ENCODE assay signal across 12 mouse cellular contexts in the genomic region with DNA sequence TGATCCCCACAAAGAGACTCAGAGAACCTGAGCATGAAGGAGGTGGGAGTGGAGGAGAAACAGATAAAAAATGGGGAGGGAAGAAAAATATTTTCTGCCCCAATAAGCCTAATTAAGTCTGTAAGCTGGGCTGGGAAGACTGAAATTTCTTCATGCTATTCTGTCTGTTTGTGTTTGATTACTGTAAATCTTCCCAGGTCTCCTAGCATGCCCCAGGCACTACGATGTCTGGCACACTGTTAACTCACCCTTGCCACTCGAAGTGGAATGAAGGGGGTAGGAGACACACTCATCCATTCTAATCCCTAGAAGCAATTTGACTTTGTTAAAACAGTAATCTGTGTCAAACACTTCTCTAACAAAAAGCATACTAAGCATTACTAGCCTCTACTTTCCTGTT. TPM values are rescaled to one million over a fixed set of nuclear protein-coding genes. Genes with fewer than 3 reads are reported as not detected.
A peak's percentile ranks its signal among the peaks of the same experiment; 100 is the strongest.
DNase-seq lines count a peak whose midpoint lies in the region; ATAC-seq and TF ChIP-seq lines count a peak whose summit lies in the region.
"Had no signal": no experiment of that assay in that cellular context is flagged by ENCODE, and none has a peak within 500 bp of the region (broad histone marks: within the 10 kb centered on the region; RNA-seq: fewer than 3 reads in every experiment).

No protein-coding gene starts in this region.

- TF ChIP-seq CTCF in kidney, postnatal 0 days (IDR thresholded peaks at IDR 0.05; ENCODE audit: low read depth): no peak

- 26% methylated on average over 2 of the region's 2 CpGs for WGBS in kidney, postnatal 0 days
- WGBS in forebrain, embryonic 14.5 days: 12% methylated on average over 2 of the region's 2 CpGs
- WGBS in hindbrain, embryonic 16.5 days: 22% methylated on average over 2 of the region's 2 CpGs
- WGBS in neural tube, embryonic 14.5 days: 30% methylated on average over 2 of the region's 2 CpGs

- no peak overlapping the region for H3K4me2 ChIP-seq in kidney, postnatal 0 days (ENCODE audit: low read length)
- H3K4me2 ChIP-seq in forebrain, embryonic 14.5 days (ENCODE audit: low read length): no peak overlapping the region
- H3K4me2 ChIP-seq in hindbrain, embryonic 16.5 days (ENCODE audit: low read length): peak overlapping the region; percentile 33; the same call in 1 of the 2 replicates
- peak overlapping the region; percentile 21; the same call in 1 of the 2 replicates for H3K4me2 ChIP-seq in neural tube, embryonic 14.5 days (ENCODE audit: low read depth, low read length)
- H3K4me2 ChIP-seq: limb, embryonic 13.5 days had no signal

- H3K27me3 ChIP-seq in kidney, postnatal 0 days (ENCODE audit: insufficient read depth, low read length): no peaks in the 10 kb centered on the region
- no peaks in the 10 kb centered on the region for H3K27me3 ChIP-seq in forebrain, embryonic 14.5 days (replicated peaks; ENCODE audit: control insufficient read depth, insufficient read depth, low read length)
- no peaks in the 10 kb centered on the region for H3K27me3 ChIP-seq in hindbrain, embryonic 16.5 days (replicated peaks; ENCODE audit: control insufficient read depth, insufficient read depth, low read length)
- H3K27me3 ChIP-seq in neural tube, embryonic 14.5 days (ENCODE audit: control insufficient read depth, insufficient read depth, low read length): no peaks in the 10 kb centered on the region
- H3K27me3 ChIP-seq: limb, embryonic 13.5 days had no signal

- no peak for ATAC-seq in kidney, postnatal 0 days (replicated peaks; ENCODE audit: low FRiP score, low read depth)
- no peak for ATAC-seq in forebrain, embryonic 14.5 days
- ATAC-seq in hindbrain, embryonic 16.5 days: no peak
- ATAC-seq in neural tube, embryonic 14.5 days (ENCODE audit: low read depth): no peak
- no peak for ATAC-seq in megakaryocyte-erythroid progenitor cell, adult 5-6 weeks (replicated peaks; ENCODE audit: low FRiP score, low TSS enrichment, poor library complexity, severe bottlenecking)

- no peak overlapping the region for H3K9ac ChIP-seq in kidney, postnatal 0 days (ENCODE audit: low read depth, low read length)
- peak overlapping the region; percentile 6; the same call in 1 of the 2 replicates for H3K9ac ChIP-seq in forebrain, embryonic 14.5 days (ENCODE audit: low read length)
- peak overlapping the region; percentile 22; the same call in 1 of the 2 replicates for H3K9ac ChIP-seq in hindbrain, embryonic 16.5 days (ENCODE audit: low read depth, low read length)
- H3K9ac ChIP-seq in neural tube, embryonic 14.5 days (replicated peaks; ENCODE audit: low read depth, low read length): no peak overlapping the region
- H3K9ac ChIP-seq: limb, embryonic 13.5 days had no signal

- 0 out of 2 replicates have a peak, but pooled peaks cover 19% of the 10 kb centered on the region for H3K4me1 ChIP-seq in kidney, postnatal 0 days (replicated peaks; ENCODE audit: insufficient read depth, low read length)
- H3K4me1 ChIP-seq in forebrain, embryonic 14.5 days (ENCODE audit: control insufficient read depth, insufficient read depth, low read length): peaks cover 17% of the 10 kb centered on the region
- peaks cover 25% of the 10 kb centered on the region for H3K4me1 ChIP-seq in hindbrain, embryonic 16.5 days (ENCODE audit: control insufficient read depth, insufficient read depth, low read depth, low read length)
- H3K4me1 ChIP-seq in neural tube, embryonic 14.5 days (ENCODE audit: control insufficient read depth, insufficient read depth, low read length): peaks cover 19% of the 10 kb centered on the region; the same call in 1 of the 2 replicates

- peak overlapping the region; percentile 44; the same call in 1 of the 2 replicates for H3K27ac ChIP-seq in kidney, postnatal 0 days
- peak overlapping the region; percentile 58; the same call in 1 of the 2 replicates for H3K27ac ChIP-seq in forebrain, embryonic 14.5 days (ENCODE audit: low read depth, low read length)
- H3K27ac ChIP-seq in hindbrain, embryonic 16.5 days (ENCODE audit: low read depth, low read length): peak overlapping the region; percentile 72
- peak overlapping the region; percentile 62 for H3K27ac ChIP-seq in neural tube, embryonic 14.5 days (ENCODE audit: low read depth, low read length)
- H3K27ac ChIP-seq: limb, embryonic 13.5 days had no signal

- no peaks in the 10 kb centered on the region for H3K36me3 ChIP-seq in kidney, postnatal 0 days (ENCODE audit: insufficient read depth, low read length)
- H3K36me3 ChIP-seq in forebrain, embryonic 14.5 days (ENCODE audit: control insufficient read depth, insufficient read depth, low read length): no peaks in the 10 kb centered on the region
- no peaks in the 10 kb centered on the region for H3K36me3 ChIP-seq in hindbrain, embryonic 16.5 days (ENCODE audit: control insufficient read depth, insufficient read depth, low read length)
- H3K36me3 ChIP-seq in neural tube, embryonic 14.5 days (ENCODE audit: control insufficient read depth, insufficient read depth, low read length): no peaks in the 10 kb centered on the region
- H3K36me3 ChIP-seq: limb, embryonic 13.5 days had no signal

- no peak overlapping the region for H3K4me3 ChIP-seq in kidney, postnatal 0 days (replicated peaks; ENCODE audit: low read depth, low read length)
- H3K4me3 ChIP-seq in forebrain, embryonic 14.5 days (ENCODE audit: low read depth, low read length): no peak overlapping the region
- peak overlapping the region; percentile 46 for H3K4me3 ChIP-seq in hindbrain, embryonic 16.5 days (ENCODE audit: low read length)
- H3K4me3 ChIP-seq in neural tube, embryonic 14.5 days (ENCODE audit: low read depth, low read length): peak overlapping the region; percentile 34; the same call in 1 of the 2 replicates
- H3K4me3 ChIP-seq: limb, embryonic 13.5 days had no signal

- DNase-seq in kidney, postnatal 0 days (ENCODE audit: low spot score): peak; percentile 66
- no peak for DNase-seq in kidney, postnatal 10 days
- DNase-seq in forebrain, embryonic 14.5 days (ENCODE audit: low spot score): peak; percentile 16
- DNase-seq in frontal cortex, postnatal 14 days (ENCODE audit: low spot score in 2 of 2): no peak
- DNase-seq in gastrocnemius, postnatal 14 days: no peak
- DNase-seq: adrenal gland, postnatal 25 days; cerebellum, postnatal 10 days; kidney, adult 18-20 months had no signal

- H3K9me3 ChIP-seq in kidney, postnatal 0 days (replicated peaks; ENCODE audit: low read length): no peaks in the 10 kb centered on the region
- H3K9me3 ChIP-seq in forebrain, embryonic 14.5 days (replicated peaks; ENCODE audit: control insufficient read depth, low read length): no peaks in the 10 kb centered on the region
- no peaks in the 10 kb centered on the region for H3K9me3 ChIP-seq in hindbrain, embryonic 16.5 days (ENCODE audit: control insufficient read depth, low read length)
- H3K9me3 ChIP-seq in neural tube, embryonic 14.5 days (ENCODE audit: control insufficient read depth, low read length): no peaks in the 10 kb centered on the region
- H3K9me3 ChIP-seq: limb, embryonic 13.5 days had no signal

- intact Hi-C loops in gastrocnemius, postnatal 14 days (cut with DNase I; ENCODE audit: low total_unique reads): no loop called here

RNA-seq across cellular contexts. Expression of a gene that starts 35.3 kb away (rescaled TPM):
- 11.2 and 11.4 TPM in 2 replicates for polyA plus RNA-seq in kidney, postnatal 0 days (2015; fragmentation: Nextera tagmentation; extraction: Ambion mirVana)
- 14.2 and 24.7 TPM in 2 replicates for polyA plus RNA-seq in forebrain, embryonic 14.5 days (2014; fragmentation: Nextera tagmentation; extraction: Ambion mirVana)
- polyA plus RNA-seq in hindbrain, embryonic 16.5 days (2015; fragmentation: Nextera tagmentation; extraction: Ambion mirVana): 17.0 and 17.9 TPM in 2 replicates
- polyA plus RNA-seq in neural tube, embryonic 14.5 days (2014; fragmentation: Nextera tagmentation; extraction: Ambion mirVana): 32.4 and 51.4 TPM in 2 replicates
- 23.4 and 34.6 TPM in 2 replicates for total RNA-seq in megakaryocyte-erythroid progenitor cell, adult 5-6 weeks (2014; fragmentation: Nextera tagmentation)
- total RNA-seq in megakaryocyte-erythroid progenitor cell, adult 5-6 weeks (2017): 17.3 and 18.5 TPM in 2 replicates
- total RNA-seq in gastrocnemius, postnatal 14 days (2021): 10 to 100 TPM; 45.7 to 52.5 TPM

RNA-seq across cellular contexts. Expression of a gene that starts 44.6 kb away (rescaled TPM):
- polyA plus RNA-seq in kidney, postnatal 0 days (2015; fragmentation: Nextera tagmentation; extraction: Ambion mirVana): 9.3 and 10.6 TPM in 2 replicates
- polyA plus RNA-seq in forebrain, embryonic 14.5 days (2014; fragmentation: Nextera tagmentation; extraction: Ambion mirVana): 8.2 and 9.2 TPM in 2 replicates
- 9.2 and 11.4 TPM in 2 replicates for polyA plus RNA-seq in hindbrain, embryonic 16.5 days (2015; fragmentation: Nextera tagmentation; extraction: Ambion mirVana)
- 11.8 and 14.6 TPM in 2 replicates for polyA plus RNA-seq in neural tube, embryonic 14.5 days (2014; fragmentation: Nextera tagmentation; extraction: Ambion mirVana)
- total RNA-seq in megakaryocyte-erythroid progenitor cell, adult 5-6 weeks (2014; fragmentation: Nextera tagmentation): 0.76 TPM in 1 of 2 replicates, not detected in the other
- 3.4 TPM in 1 of 2 replicates, not detected in the other for total RNA-seq in megakaryocyte-erythroid progenitor cell, adult 5-6 weeks (2017)
- 1 to 10 TPM; 1.2 TPM for total RNA-seq in gastrocnemius, postnatal 14 days (2021)

Comparison
In these comparisons a context has a peak if more than half of its experiments do, and no peak if none do; other contexts are left out.
1. DNase-seq: peak in kidney, postnatal 0 days (single experiment) and forebrain, embryonic 14.5 days (single experiment); none in kidney, postnatal 10 days (single experiment), frontal cortex, postnatal 14 days (0 of 2) and gastrocnemius, postnatal 14 days (single experiment).
2. H3K4me2 ChIP-seq: peak in hindbrain, embryonic 16.5 days (single experiment) and neural tube, embryonic 14.5 days (single experiment); none in kidney, postnatal 0 days (single experiment) and forebrain, embryonic 14.5 days (single experiment).
3. H3K4me3 ChIP-seq: peak in hindbrain, embryonic 16.5 days (single experiment) and neural tube, embryonic 14.5 days (single experiment); none in kidney, postnatal 0 days (single experiment) and forebrain, embryonic 14.5 days (single experiment).
4. H3K9ac ChIP-seq: peak in forebrain, embryonic 14.5 days (single experiment) and hindbrain, embryonic 16.5 days (single experiment); none in kidney, postnatal 0 days (single experiment) and neural tube, embryonic 14.5 days (single experiment).
5. Peak in every context shown above with its lines, with median percentiles within 50 percentile points of each other: H3K27ac ChIP-seq.